Mouse (Mus musculus): ENCODE results near the gene Ctf1. TPM values are rescaled to one million over a fixed set of nuclear protein-coding genes. Genes with fewer than 3 reads are reported as not detected.

Gene Ctf1
- total and polyA plus RNA-seq, 3 experiments: not detected

- Histone ChIP-seq H3K4me3 (replicated peaks in 1 of 3; ENCODE audit: low read depth in 2 of 3, low read length in 2 of 3, poor library complexity in 1 of 3) (no peak overlapping the region), H3K27ac (ENCODE audit: insufficient read depth, low read depth) (no peak overlapping the region), H3K27me3 (replicated peaks) (no peaks in the 10 kb centered on the region), H3K4me1 (ENCODE audit: control insufficient read depth in 1 of 2, insufficient read depth in 2 of 2) (peaks cover 0 to 48% of the 10 kb centered on the region in 2 experiments; a peak in 3 of 4 replicates), H3K4me2 (ENCODE audit: insufficient read depth, low read depth, poor library complexity, severe bottlenecking) (no peak overlapping the region), H3K36me3 (replicated peaks in 1 of 2; ENCODE audit: control insufficient read depth in 1 of 2, insufficient read depth in 1 of 2, low read length in 1 of 2) (peaks cover 37 to 65% of the 10 kb centered on the region in 2 experiments), H3K79me2 (replicated peaks; ENCODE audit: control insufficient read depth, extremely low read depth, insufficient read depth, poor library complexity, severe bottlenecking) (no peaks in the 10 kb centered on the region), H3K9ac (ENCODE audit: insufficient read depth, low read depth) (no peak overlapping the region), H3K9me3 (replicated peaks; ENCODE audit: low read length) (no peaks in the 10 kb centered on the region)
- DNase-seq (ENCODE audit: extremely low read depth): no peak
- dilution Hi-C loops (cut with MboI; ENCODE audit: extremely low pct_ligation_motif_present, extremely low pct_unique_long_range_greater_than_20kb, low sequenced_read_pairs) (no loop called here), in situ Hi-C loops (cut with MboI; ENCODE audit: low pct_ligation_motif_present, low pct_unique_long_range_greater_than_20kb, low sequenced_read_pairs) (loop anchor here (5.0 to 25.0 kb wide), 2 partner anchors 401 to 661 kb away; no protein-coding TSS in a partner anchor)
- TF ChIP-seq ZC3H11A (IDR thresholded peaks at IDR 0.05; ENCODE audit: low read depth, low read length) (no peak), MYC (IDR thresholded peaks at IDR 0.05; ENCODE audit: low read depth, low read length) (no peak), CTCF (conservative IDR thresholded peaks at IDR 0.05 in 1 of 2, IDR thresholded peaks at IDR 0.05 in 1 of 2; ENCODE audit: low read depth in 2 of 2, low read length in 2 of 2) (no peak), SMC3 (IDR thresholded peaks at IDR 0.05; ENCODE audit: low read depth, low read length) (no peak), MAX (IDR thresholded peaks at IDR 0.05; ENCODE audit: low read length) (no peak), ETS1 (conservative IDR thresholded peaks at IDR 0.05; ENCODE audit: low read depth, low read length) (no peak), ZNF384 (IDR thresholded peaks at IDR 0.05; ENCODE audit: low read depth, low read length) (no peak), NELFE (IDR thresholded peaks at IDR 0.05; ENCODE audit: low read depth, low read length) (no peak), USF2 (conservative IDR thresholded peaks at IDR 0.05; ENCODE audit: low read depth, low read length) (no peak), UBTF (IDR thresholded peaks at IDR 0.05; ENCODE audit: low read depth, low read length) (no peak), E2F4 (IDR thresholded peaks at IDR 0.05; ENCODE audit: insufficient replicate concordance, low read depth, low read length) (no peak), GABPA (IDR thresholded peaks at IDR 0.05; ENCODE audit: insufficient replicate concordance, low read depth, low read length) (no peak), RCOR1 (conservative IDR thresholded peaks at IDR 0.05; ENCODE audit: low read depth, low read length) (no peak), TBP (conservative IDR thresholded peaks at IDR 0.05; ENCODE audit: low read depth, low read length) (no peak)
These were observed 51.1 kb downstream of the Ctf1 start for GRCm38 (mm10) chr7:127763642-127764041.

GRCm38 (mm10) chr7:127765756-127766155, 53.2 kb downstream of the Ctf1 start:
- Histone ChIP-seq H3K79me2 (replicated peaks; ENCODE audit: control insufficient read depth, extremely low read depth, insufficient read depth, poor library complexity, severe bottlenecking) (peaks cover 10% of the 10 kb centered on the region), H3K27ac (ENCODE audit: insufficient read depth, low read depth) (no peak overlapping the region)
- dilution Hi-C loops (cut with MboI; ENCODE audit: extremely low pct_ligation_motif_present, extremely low pct_unique_long_range_greater_than_20kb, low sequenced_read_pairs): no loop called here

More at GRCm38 (mm10) chr7:127765756-127766155, 53.2 kb downstream of the Ctf1 start:
- Histone ChIP-seq H3K4me1 (ENCODE audit: control insufficient read depth in 1 of 2, insufficient read depth in 2 of 2) (peaks cover 0 to 42% of the 10 kb centered on the region in 2 experiments; a peak in 3 of 4 replicates), H3K27me3 (replicated peaks) (no peaks in the 10 kb centered on the region), H3K9ac (ENCODE audit: insufficient read depth, low read depth) (no peak overlapping the region), H3K4me3 (replicated peaks in 1 of 3; ENCODE audit: low read depth in 2 of 3, low read length in 2 of 3, poor library complexity in 1 of 3) (no peak overlapping the region), H3K4me2 (ENCODE audit: insufficient read depth, low read depth, poor library complexity, severe bottlenecking) (no peak overlapping the region), H3K9me3 (replicated peaks; ENCODE audit: low read length) (no peaks in the 10 kb centered on the region), H3K36me3 (replicated peaks in 1 of 2; ENCODE audit: control insufficient read depth in 1 of 2, insufficient read depth in 1 of 2, low read length in 1 of 2) (peaks cover 37 to 58% of the 10 kb centered on the region in 2 experiments)
- no peak for TF ChIP-seq MEF2A (IDR thresholded peaks at IDR 0.05; ENCODE audit: borderline replicate concordance, low read depth, low read length)
- TF ChIP-seq ZKSCAN1 (IDR thresholded peaks at IDR 0.05; ENCODE audit: borderline replicate concordance, low read depth, low read length): no peak
- no peak for TF ChIP-seq E2F4 (IDR thresholded peaks at IDR 0.05; ENCODE audit: insufficient replicate concordance, low read depth, low read length)
- TF ChIP-seq PAX5 (IDR thresholded peaks at IDR 0.05; ENCODE audit: low read length): no peak
- TF ChIP-seq USF1 (IDR thresholded peaks at IDR 0.05; ENCODE audit: low read depth, low read length): no peak
- no peak for TF ChIP-seq POLR2A (IDR thresholded peaks at IDR 0.05; ENCODE audit: low read depth, low read length)
- no peak for DNase-seq (ENCODE audit: extremely low read depth)
- in situ Hi-C loops (cut with MboI; ENCODE audit: low pct_ligation_motif_present, low pct_unique_long_range_greater_than_20kb, low sequenced_read_pairs): loop anchor here (25.0 kb wide), 1 partner anchor 403 kb away; no protein-coding TSS in a partner anchor

Measured in CH12.LX (cell line).